Mouse (Mus musculus): ENCODE measurements around the gene Dab1.

- TF ChIP-seq CTCF (IDR thresholded peaks at IDR 0.05; ENCODE audit: low read depth, low read length) (no peak), POLR2A (IDR thresholded peaks at IDR 0.05; ENCODE audit: extremely low read depth, insufficient read depth, low read length) (no peak)
These were observed 800 bp downstream of the Dab1 start for GRCm38 (mm10) chr4:103619946-103620371.
